Mouse (Mus musculus) MN1 (cell line): ENCODE measurements around the gene Spsb1.

ENCODE experiments used
- DNase-seq: peaks from one replicate; pipeline ENCODE4 v3.0.0-alpha.2; 2016; ENCODE audit warnings: low spot score

Spsb1 gene

DNA sequence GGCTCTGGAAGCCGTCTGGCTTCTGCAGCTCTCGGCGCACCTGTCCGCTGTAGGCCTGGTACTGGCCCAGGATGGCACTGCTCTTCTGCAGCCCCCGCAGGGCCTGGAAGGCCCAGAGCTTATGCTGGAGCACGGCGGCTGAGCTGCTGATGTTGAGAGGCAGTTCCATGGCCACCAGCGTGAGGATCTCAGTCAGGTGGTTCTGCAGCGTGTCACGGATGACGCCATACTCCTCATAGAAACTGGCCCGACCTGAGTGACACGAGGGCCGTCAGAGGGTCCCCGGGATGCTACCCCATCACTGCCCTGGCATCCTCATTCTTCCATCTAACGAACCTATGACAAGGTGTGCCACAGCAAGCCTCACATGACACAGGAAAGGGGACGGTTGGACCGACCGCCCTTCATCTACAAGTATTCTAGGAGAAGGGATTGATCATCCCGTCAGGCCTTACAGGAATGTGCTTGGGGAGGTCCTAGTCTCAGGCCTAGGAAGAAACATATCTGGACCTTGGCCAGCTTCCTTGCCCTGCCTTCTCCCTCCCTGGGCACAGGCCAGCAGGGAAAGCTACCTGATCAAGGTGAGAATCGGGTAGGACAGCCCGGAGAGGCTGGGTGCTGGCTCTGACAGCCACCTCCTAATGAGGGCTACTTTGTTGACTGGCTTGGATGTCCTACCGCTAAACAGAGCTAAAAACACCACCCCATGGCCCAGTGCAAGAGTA lies 29.2 kb upstream of the Spsb1 start:
- DNase-seq = no peak

DNA sequence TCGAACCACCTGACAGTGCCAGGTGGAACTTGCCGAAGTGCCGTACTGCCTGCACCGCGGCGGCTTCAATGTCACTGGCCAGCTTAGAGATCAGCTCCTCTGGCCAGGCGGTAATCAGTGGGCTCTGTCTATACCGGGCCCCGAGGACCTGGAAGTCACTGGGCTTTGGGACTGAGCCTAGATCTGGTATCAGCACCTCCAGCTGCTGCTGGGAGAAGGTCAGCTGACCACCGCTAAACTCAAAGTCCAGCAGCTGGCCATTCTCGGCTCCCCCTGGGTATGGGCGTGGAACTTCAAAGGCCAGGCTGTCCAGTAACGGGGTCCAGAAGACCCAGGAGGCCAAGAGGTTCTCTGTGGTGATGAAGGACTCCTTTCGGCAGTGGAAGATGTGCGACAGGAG lies 27.3 kb upstream of the Spsb1 start:
- no peak for DNase-seq

DNA sequence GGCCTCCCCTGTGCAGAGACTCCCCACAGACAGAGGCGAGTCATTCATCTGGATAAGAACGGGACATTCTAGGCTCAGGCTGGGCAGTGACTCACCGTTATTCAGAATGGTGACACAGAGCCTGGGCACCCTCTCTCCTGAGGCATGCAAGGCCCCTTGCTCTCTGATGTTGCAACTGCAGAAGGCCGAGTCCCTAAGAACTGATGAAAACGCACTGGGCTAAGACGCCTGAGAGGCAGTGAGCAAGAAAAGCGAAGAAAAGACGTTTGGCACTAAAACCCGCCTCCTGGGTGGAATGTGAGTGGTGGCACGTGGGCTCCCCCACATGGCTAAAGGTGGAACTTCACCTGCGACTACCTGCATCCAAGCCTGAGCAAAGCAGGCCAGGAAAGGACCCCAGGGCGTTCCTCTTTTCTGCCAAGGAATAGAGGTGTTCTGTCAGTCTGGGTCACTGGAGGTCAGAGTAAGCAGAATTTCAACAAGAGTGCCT lies 25.0 kb upstream of the Spsb1 start:
- peak; percentile 80 for DNase-seq

DNA sequence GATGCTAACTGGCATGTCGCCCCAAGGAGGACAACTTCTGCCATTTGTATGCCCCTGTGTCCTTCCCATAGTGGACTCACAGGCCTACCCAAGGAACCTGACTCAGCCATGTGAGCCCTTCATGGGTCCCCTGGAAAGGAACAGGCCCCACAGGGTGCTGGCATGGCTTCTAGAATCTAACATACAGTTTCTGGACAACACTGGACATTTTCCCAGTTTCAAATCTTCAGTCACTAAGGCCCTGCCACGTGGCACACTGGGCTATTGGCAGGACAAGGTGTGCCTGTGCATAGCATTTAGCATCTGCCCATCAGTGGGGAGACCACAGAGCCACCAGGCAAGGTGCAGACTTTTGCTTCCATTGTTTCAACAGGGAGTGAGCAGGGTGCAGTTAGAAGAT lies 24.0 kb upstream of the Spsb1 start:
- DNase-seq = no peak

DNA sequence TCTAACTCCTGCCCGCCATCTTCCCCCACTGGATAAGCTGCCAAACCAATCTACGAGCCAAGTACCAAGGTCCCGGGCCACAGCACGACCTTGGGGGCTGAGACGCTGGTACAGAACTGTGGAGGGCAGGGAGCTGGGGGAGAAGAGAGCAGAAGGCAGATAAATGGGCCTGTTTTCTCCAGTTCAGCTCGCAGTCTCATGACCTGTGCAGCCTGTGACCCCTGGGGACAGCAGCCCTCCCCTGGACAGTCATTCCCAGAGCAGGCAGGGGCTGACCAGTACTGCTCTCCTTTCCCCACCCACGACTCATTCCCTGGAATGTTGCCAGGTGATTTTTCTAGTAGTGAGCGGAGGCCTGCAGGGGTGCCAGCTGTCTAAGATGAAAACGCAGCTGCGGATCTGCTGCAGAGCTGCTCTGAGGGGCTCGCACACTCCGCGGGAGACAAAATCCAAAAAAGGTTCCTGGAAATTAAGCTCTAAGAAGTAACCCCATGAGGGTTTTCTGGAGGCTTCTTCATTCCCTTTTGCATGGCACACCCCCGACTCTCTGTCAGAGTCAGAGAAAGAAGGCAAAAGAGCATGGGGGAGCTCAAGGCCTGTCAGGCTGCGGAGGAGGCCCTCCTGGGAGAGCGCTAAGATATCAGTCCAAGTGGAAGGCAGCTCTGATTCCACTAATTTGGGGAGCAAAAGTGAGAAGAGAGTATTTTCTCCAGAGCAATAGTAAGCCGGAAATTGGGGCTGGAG lies 23.1 kb upstream of the Spsb1 start:
- DNase-seq = no peak

DNA sequence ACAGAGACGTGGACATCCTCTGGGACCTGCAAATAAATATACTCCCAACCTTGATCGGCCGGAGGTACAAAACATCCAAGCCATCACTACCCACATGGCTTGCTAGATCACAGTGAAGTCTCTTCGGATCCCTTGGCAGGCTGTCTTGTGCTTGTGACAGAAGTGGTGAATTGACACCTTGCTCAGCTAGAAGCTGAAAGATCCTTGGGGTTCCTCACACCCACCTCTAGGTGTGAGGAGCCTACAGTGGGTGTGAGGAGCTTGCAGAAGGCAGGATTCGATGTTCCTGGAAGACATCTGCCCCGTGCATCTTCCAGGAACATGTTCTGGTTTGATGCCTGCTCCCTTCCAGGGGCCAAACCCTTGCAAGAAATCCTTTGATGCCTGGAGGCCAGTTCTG lies 22.3 kb upstream of the Spsb1 start:
- no peak for DNase-seq

DNA sequence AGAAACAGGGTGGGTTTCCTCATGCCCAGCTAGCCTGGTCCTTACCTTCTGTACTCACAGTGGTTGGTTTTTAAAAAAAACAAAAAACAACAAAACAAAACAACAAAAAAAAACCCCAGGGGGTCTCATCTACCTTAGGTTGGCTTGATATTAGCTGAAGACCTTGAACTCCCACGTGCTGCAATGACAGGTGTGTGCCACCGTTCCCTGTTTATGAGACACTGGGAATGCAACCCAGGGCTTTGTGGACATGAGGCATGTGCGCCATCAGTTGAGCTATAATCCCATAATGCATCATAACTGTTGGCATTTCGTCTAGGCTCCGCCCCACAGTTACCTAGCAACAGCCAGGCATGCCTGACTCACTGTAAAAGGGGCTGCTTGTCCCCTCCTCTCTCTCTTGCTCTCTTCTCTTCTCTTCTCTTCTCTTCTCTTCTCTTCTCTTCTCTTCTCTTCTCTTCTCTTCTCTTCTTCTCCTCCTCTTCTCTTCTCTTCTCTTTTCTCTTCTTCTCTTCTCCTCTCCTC lies 20.9 kb upstream of the Spsb1 start:
- no peak for DNase-seq

DNA sequence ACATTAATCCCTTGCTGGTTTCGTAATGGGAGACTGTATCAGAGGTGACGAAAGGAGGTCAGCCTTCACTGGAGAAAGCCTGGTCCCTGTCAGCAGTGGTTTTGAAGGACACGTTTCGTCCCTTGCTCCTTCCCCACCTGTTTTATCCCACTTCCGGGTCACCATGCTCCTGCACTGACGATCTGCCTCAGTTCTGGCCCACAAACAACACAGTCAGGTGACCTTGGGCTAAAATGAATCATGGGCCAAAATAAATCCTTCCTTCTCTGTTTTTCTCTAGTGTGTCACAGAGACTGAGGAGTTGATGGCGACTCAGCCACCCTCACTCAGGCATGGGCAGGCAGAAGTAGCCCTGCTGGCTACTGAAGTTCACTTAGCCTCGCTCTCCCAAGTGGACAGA lies 20.4 kb upstream of the Spsb1 start:
- DNase-seq = no peak

DNA sequence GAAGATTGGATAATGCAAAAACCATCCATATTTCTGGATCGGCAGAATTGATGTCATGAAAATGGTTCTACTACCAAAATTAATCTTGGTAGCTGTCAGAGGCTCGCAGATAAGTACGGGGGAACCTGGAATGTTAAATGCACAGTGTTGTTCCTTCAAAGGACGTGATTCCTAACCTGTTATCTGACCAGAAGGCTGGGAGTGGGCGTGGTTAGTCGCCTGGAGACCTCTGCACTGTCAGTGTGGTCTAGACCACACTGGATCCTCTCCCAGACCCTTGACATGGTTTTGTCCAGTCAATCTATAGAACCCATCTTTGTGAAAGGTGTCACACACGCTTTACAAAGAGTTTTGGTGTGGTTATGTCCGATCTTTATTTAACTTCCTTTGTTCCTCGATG lies 16.6 kb upstream of the Spsb1 start:
- DNase-seq = no peak

DNA sequence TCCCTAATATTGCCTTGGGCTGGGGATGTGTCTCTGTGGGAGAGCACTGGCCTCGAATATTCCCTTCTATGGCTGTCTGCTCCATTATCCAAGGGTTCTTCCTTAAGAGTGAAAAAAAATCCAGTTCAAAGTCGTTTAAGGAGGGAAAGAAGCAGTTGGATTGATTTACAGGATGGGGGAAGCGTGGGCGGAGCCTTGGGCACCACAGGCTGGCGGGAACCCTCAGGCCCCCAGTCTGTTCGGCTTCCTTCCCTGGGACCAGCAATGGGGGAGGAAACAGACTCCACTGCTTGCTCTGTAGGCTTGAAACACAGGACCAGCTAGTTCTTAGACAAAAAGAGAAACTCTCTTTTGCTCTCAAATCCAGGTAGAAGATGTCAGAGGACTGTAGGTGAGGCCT lies 13.7 kb upstream of the Spsb1 start:
- DNase-seq = no peak

DNA sequence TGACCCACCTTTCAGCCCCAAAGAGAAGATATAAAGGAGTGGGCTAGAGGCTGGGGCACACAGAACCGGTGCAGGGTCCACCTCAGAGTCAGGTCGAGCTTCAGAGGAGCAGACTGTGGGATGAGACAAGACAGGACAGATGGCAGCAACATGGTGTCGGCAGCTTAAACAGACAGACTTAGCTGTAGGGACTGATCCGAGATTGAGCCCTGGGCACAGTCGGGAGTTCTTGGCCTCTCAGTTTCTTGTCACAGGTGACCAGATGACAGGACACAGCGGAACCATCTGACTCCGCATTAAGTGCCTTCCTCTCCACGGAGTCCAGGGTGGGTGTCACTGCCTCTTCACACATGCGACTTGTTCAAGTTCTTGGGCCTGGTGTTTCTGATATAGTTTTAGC lies 12.1 kb upstream of the Spsb1 start:
- DNase-seq = no peak

DNA sequence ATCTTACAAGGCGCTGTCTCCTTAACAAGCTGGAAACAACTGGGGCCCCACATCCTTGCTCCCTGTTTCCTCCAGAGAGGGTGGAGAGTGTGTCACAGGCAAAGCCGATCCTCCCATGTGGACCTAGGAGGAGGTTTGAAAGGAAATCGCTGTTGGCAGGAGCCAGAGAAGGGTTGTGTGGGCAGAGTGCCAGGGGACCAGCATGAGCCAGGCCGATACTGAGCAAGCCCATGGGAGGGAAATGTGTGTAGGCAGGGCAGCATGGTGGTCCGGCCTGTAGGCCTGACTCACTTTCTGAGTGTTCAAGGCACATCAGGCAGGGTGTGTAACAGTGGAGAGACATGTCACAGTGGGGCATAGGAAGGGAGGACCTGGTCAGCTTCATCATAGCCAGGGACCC lies 11.4 kb upstream of the Spsb1 start:
- no peak for DNase-seq

DNA sequence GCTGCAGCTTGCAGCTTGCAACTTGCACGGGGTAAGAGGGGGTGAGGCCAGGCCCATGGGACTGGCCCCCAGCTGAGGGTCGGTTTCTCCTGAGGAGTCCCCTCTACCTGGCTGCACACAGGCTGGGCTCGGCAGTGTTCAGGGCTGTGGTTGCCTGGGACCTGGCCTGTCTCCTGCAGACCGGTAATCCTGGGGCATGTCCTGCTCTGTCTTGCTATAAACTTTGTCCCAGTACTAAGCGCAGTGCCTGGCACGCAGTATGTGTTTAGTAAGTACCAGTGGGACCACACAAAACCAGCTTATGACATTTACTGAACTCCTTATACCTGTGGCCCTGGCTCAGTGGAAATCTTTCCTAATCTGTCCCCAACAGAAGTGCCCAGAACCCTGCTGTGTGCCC lies 10.8 kb upstream of the Spsb1 start:
- DNase-seq = no peak

DNA sequence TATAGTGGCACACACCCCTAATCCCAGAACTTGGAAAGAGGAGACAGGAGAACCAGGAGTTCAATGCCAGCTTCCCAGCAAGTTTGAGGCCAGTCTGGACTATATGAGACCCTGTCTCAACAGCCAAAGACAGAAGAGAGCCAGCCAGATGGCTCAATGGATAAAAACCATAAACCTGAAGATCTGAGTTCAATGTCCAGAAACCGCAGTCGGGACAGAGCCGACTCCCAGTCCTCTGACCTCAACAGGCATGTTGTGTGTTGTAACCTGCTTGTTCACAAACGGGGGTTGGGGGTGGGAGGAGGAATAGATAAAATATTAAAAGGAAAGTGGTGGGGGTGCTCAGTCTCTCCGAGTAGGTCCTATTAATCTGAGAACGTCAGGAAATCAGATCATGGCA lies 10.4 kb upstream of the Spsb1 start:
- DNase-seq = no peak

DNA sequence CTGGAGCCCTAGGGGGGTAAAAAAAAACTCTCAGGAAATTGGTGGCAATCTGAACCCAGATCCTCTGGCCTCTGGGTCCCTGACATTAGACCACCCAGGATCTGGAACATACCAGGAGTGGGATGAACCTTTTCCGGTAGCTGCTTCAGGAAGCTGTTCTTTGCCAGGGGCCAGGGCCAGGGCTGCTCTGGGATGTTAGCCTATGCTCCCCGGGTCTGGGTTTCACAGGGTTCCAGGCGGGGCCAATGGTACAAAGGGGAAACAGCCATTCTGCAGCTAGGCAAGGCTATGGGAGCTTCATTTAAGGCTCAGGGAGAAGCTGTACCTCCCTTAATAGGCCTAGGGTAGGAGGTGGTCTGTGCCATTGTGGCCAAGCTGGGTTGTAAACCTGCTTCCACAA lies 9.9 kb upstream of the Spsb1 start:
- no peak for DNase-seq

DNA sequence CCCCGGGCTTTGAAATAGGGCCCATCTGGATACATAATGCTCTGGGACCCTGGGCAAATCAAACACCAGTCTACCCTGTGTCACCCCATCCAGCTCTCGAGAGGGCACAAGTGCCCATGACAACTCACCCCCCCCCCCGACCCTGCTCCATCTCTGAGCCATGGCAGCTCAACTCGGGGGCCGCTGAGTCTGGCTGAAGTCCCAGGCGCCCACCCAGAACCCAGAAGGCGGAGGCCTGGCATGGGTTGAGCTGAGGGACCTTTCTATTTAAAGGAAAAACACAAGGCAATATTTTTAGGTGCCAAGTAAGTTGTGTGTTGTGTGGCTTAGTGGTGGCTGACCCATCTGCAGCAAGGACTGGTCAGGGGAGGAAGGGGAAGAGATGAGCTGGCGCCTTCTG lies 9.4 kb upstream of the Spsb1 start:
- no peak for DNase-seq

DNA sequence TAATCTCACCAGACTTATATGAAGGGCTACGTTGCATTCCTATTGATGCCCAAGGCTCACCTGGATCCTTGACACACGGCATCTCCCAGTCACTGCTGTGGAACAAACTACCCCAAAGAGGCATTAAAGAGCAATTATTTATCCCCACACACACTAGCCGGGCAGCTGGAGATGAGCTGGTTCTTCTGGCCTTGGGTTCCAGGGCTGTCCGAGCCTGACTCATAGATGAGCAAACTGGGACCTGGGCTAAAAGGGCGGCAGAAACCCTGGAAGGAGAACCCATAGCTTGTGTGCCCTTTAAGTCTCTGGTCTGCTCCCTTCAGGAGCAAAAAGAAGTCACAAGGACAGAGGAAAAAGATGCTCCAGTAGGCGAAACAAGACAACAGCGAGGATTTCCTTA lies 5.5 kb upstream of the Spsb1 start:
- DNase-seq = no peak

DNA sequence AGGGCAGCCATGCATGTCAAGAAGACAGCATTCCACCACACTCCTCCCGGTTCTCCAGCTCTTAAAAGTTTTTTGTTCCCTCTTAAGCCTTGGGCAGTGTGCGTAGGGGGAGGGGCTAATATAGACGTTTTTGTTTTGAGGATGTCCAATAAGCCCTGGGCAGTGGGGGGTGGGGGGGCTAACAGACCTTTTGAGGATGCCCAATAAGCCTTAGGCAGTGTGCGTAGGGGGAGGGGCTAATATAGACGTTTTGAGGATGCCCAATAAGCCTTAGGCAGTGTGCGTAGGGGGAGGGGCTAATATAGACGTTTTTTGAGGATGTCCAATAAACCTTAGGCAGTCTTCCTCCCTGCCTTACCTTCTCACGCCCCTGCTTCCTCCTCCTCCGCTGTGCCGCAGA lies 5.0 kb upstream of the Spsb1 start:
- no peak for DNase-seq

DNA sequence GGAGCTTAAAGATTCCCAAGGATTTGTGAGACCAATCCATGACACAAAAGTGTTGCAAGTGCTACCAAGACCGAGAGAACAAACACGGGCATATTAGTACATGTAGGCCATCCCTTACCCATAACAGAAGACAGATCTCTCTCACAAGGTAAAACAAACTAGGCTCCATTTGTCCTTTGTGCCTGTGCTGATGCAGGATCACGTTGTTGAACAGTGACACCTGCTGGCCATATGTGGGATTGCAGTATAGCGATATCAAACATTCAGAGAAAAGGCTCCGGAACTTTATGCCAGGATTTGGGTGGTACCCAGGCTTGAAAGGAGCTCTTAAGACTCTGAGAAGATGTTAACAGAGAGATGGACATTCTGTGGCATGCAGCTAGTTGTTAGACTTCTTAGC lies 3.7 kb upstream of the Spsb1 start:
- DNase-seq = peak; percentile 72

DNA sequence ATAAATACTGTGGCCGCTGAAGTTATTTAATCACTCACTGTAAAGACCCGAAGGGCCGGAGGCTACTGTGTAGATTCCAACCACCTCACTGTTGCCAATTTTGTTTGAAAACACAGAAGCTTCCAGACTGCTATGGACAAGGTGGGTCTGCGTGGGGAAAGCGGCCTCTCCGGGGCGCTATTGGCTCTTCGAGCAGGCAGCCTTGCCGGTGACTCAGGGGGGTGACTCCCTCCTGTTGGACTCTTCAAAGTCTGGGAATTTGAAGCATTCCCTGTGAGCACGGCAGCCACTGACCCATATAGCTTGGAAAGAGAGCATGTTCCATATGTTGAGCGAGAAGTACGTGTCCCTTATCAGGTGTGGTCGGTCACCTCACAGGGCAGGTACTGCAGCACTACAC lies 1.2 kb upstream of the Spsb1 start:
- no peak for DNase-seq

DNA sequence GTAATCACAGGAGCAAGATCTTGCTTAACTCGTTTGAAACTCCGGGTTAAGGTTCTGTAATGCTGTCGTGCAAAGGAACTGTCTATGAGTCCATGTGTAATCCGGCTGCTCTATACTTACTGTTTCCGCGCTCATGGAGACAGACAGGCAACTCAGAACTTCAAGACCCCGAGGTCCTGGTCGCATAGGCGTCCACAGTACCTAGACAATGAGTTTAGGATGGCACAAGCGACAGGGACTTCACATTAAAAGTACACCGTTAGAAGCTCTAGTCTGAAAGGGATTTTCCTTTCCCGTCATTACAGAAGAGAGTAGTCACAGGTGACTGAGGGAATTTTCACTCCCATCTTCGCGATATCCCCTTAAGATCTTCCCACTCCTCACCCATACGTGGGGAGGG lies 788 bp upstream of the Spsb1 start:
- DNase-seq = no peak

DNA sequence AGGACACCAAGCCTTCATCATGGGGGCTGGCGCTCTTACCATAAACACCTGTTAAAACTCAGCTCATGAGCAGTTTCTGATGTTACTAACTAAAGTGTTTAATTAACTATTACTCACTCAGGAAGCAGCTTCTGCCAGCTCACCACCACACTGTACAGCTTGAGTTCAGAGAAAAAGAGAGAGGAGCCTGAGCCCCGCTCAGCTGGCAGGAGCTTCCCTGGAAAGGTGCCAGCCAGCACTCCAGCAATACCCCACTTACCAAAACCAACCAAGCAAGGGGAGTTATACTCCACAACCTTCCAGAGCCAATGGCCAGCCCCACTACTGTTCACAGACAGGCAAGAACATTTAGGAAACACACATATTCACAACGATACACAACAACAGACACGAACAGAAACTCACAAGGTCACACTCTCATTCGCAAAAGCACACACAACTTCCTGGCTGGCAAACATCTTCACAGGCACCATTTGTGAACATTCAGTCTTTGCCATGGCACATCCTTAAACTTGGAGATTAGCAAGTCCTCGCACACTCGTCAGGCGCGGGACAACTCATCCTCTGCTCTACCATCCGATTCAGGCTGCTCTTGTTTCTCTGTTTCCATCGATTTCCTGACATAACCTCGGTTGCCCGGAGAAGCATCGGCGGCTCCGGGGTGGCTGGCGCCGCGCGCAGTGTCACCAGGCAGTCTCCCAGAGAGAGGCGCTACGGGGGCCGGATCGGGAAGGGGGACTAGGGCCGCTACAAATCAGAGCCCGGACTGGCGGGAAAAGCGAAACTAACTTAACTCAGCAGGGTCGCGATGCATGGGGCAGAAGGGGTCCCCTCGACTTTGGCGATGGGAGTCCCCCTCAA lies 992 bp downstream of the Spsb1 start:
- DNase-seq = no peak

DNA sequence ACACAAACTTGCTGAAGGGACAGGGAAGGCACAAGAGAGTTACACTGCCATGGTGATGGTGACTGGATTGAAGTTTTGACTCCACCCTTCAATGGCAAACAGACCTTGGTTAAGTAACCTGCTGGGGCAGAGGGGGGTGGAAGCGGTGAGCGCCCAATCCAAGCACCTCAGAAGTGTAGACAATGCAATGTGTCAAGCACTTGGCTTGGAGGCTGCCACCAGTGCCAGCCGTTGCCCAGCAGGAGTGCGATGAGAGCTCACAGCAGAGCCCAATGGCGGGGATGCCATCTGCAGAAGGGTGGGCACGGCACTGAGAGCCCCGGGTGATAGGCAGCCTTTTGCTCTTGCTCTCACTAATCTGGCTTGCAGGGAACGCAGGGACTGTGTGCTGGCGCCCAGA lies 2.6 kb downstream of the Spsb1 start:
- DNase-seq = no peak
